Mouse (Mus musculus) gastrocnemius, postnatal 10 days (tissue): ENCODE measurements around the gene Yipf7. TPM values are rescaled to one million over a fixed set of nuclear protein-coding genes. Genes with fewer than 3 reads are reported as not detected.

Experiments used
- DNase-seq: peaks from one replicate; pipeline ENCODE4 v3.0.0; 2021; ENCODE audit warnings: mixed read lengths
- long read RNA-seq, 2 experiments: library from polyadenylated mRNA; stranded (forward); transcript quantifications; one replicate each; pipeline ENCODE4 v2.0.0; 2021
- total RNA-seq, 2 experiments: library from RNA; stranded (reverse); gene quantifications; 2 replicates each; pipeline ENCODE4 v1.2.3; 2021

Gene Yipf7
- 10 to 100 TPM; 72.4 to 80.7 TPM for total RNA-seq
- long read RNA-seq, experiment 1, transcript Yipf7-201 (6 exons, 1,219 nt), result major isoform, 39 of 51 reads
- long read RNA-seq, experiment 1, partial matches to known transcripts, result 4 of 51 reads
- long read RNA-seq, experiment 1, other reads (novel, unspliced or antisense), result 8 of 51 reads
- long read RNA-seq, experiment 2, transcript Yipf7-201 (6 exons, 1,219 nt), result major isoform, 48 of 63 reads
- long read RNA-seq, experiment 2, partial matches to known transcripts, result 4 of 63 reads
- long read RNA-seq, experiment 2, other reads (novel, unspliced or antisense), result 10 of 63 reads

- DNase-seq, result peak; percentile 14
Measured at GRCm38 (mm10) chr5:69542489-69542888, at the start of gene Yipf7. Yipf7 (minus strand) TSS chr5:69542648.

DNA sequence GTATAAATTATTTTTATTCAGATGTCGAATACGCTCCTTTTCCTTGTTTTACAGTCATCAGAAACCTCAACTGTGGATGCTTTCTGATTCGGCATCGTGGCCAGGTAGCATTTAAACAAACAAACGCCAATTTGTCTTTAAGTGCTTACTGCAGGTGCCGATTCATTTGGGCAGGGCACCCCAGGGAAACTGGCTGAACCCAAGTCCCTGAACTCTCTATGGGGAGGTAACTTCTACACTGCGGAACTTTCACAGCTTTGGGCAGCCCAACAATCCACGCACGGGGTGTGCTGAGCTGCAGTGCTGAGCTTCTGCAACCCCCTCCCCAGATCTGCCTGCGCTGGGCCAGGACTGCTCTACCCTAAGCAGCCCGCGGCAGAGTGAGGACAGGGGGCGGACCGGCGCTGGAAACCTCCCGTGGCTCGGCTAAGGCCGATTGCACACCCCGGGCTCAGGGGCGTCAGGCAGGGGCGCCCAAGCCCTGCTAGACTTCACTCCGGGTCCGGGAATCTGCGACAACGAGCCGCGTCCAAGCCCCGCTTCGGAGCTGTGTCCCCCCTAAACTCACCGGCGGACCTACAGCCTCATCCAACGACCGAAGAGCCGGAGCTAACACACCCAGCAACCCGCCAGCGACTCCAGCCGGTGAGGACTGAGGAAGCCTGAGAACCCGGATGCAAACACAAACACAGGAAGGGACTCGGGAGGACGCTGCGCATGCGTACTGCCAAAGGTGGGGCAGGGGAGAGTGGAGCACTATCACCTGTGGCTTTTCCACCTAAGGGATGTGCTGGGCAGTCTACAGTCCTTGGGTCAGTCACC, 49.4 kb upstream of the Yipf7 start, which contains the start of gene Gnpda2:
Gene Gnpda2, minus strand, starts transcription at position 701 of the 822 bp plus-strand sequence.
- peak; percentile 72 for DNase-seq

DNA sequence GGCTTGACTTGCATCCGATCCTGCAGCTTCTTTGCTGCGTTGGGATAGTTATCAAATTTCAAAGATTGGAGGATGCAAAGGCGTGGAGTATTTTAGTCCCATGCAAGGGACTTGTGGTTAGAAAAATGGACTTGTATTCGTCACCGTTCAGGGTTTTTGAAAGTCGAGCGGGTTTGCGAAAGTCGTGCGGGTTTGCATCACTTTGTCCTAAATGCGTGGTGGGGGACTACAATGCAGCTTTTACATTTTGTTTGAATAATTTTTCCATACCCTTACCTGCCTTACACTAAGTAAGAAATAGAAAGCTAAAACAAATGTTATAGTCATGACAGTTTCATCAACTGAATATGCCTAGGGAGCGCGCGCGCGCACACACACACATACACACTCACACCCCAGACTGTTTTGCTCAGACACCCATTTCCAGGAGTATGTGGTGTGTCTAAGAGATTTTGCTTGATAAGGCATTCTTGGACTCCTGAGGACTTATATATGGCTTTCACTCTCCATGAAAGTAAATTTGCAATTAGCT, 15.0 kb upstream of the Yipf7 start:
- no peak for DNase-seq

DNA sequence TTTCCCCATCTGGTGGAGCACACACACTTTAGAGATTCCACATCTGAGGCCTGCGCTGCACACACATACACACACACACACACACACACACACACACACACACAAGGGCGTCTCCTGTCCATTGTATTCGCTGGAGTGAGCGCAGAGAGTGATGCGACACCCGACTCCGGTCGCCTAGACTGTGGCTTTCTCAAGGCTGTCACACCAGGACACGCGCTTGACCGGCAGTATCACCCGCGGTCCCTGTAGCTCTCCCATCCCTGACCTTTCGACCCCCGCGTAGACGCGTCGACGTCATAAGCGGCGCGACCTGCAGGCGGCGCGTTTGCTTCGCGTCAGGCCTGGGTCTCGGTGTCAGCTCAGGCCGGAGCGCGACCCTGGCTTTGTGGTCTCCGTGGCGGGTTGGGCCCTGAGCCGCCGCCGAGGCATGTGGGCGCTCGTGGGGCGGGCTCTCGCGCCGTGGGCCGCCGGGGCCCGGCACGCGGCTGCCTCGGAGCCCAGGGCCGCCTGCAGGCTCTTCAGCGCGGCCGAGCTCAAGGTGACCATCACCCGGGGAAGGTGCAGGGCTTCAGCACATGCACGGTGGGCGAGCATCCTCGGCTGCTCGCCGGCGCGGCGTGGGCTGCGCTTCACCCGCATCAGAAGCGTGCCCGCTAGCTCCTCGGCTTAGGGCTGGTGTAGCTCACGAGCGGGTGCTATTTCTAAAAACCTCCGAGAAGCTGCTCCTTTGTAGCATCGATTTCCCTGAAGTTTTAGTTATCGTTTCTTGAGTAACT, 14.4 kb upstream of the Yipf7 start, which contains the start of gene Guf1:
Gene Guf1, plus strand, starts transcription at position 296 of the 776 bp plus-strand sequence.
- peak; percentile 95 for DNase-seq

DNA sequence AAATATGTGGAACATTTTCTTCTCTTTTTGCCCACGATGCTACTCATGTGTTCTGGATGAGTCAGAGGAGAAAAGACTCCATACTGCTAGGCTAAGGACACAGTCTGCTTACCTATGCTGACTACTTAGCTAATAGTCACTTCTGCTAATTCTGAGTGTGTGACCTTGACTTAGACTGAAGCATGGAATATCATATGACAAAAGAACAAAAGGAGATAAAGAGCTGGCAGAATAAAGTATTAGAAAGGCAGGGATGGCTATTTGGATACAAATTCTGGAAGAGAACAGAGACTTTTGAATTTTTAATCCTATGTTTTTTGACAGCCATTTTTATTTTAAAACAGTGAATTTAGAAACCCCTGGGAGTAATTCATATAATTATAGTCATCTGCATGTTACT, 768 bp downstream of the Yipf7 start:
- no peak for DNase-seq

GRCm38 (mm10) chr5:69523944-69524343, 18.5 kb downstream of the Yipf7 start:
- no peak for DNase-seq

GRCm38 (mm10) chr5:69522064-69522463, 20.4 kb downstream of the Yipf7 start:
- DNase-seq, result no peak

GRCm38 (mm10) chr5:69520661-69521278, 21.7 kb downstream of the Yipf7 start:
- DNase-seq, result peak; percentile 21

DNA sequence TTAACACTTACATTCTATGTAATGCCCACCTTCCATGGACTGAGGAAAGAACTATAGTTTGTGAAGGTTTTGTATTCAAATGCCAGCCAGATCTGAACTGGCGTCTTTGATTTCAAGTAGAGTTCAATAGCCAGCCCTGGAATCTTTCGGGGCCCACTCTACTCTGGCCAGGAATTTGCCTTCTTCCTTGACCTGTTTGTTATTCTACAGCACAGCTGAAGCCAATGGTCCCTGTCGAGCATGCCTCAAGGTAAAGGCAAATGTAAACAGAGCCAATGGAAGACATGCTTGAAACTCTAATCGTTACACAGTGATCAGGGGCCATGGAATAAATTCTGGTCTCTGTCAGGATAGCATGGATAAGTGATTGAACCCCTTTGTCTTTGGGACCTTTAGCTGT, 30.2 kb downstream of the Yipf7 start:
- DNase-seq, result no peak

DNA sequence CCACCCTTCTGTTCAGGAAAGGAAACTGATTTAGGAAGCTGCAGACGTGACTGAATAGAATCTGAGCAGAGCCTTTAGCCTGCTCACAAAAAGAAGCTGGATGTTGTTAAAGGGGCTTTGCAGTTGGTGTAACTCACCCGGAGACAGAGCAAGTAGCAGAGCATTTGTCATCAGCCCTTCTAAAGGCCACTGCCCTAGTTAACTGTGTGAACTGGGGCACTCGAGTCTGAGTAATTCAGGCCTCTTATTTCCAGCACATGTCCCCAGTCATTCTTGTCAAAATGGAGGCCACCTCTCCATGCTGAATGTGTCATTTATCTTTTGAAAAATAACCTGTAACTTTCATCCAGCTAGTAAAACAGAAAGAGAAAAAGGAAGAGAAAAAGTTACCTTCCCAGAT, 30.8 kb downstream of the Yipf7 start:
- no peak for DNase-seq

GRCm38 (mm10) chr5:69507045-69507444, 35.4 kb downstream of the Yipf7 start:
- DNase-seq, result no peak

GRCm38 (mm10) chr5:69489046-69489445, 53.4 kb downstream of the Yipf7 start:
- DNase-seq, result no peak

DNA sequence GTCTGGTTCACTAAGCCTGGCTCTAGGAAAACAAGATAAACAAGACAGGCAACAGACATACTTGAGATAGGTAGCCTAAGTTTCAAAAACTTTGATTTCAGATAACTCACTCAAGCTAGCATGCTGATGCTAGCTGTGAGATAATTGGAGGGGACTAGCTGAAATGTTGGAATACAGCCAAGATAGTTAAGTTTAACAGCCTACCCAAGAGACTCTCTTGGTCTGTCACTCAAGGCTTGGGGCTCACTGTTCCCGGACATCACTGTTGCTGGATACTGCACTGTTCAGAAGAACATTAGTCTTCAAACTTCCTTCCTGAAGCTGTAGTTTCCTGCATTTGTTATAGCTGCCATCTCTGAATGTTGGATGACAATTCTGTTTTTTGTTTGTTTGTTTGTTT, 74.9 kb downstream of the Yipf7 start:
- DNase-seq, result no peak

Other genes with a start within 250 kb of the Yipf7 start
- gene Kctd8, start 201.0 kb downstream of the Yipf7 start, total RNA-seq, result under 1 TPM; 0.16 to 0.25 TPM
- 10 to 100 TPM; 18.4 to 20.8 TPM for gene Guf1, start 14.3 kb upstream of the Yipf7 start, total RNA-seq
- 10 to 100 TPM in 1 of 2 experiments, 1 to 10 TPM in 1; 9.4 to 10.1 TPM for gene Gnpda2, start 49.7 kb upstream of the Yipf7 start, total RNA-seq